Comparison of ENCODE assay signal across 23 mouse cellular contexts in the genomic region with DNA sequence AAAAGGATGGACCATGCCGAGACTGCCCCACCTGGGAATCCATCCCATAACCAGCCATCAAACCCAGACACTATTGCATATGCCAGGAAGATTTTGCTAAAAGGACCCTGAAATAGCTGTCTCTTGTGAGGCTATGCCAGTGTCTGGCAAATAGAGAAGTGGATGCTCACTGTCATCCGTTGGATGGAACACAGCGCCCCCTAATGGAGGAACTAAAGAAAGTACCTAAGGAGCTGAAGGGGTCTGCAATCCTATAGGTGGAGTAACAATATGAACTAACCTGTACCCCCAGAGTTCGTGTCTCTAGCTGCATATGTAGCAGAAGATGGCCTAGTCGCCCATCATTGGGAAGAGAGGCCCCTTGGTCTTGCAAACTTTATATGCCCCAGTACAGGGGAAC. TPM values are rescaled to one million over a fixed set of nuclear protein-coding genes. Genes with fewer than 3 reads are reported as not detected.
DNase-seq lines count a peak whose midpoint lies in the region; ATAC-seq and TF ChIP-seq lines count a peak whose summit lies in the region.
"Not testable (repeated sequence)": the region's sequence is repeated elsewhere in the genome, so short reads cannot be mapped to it uniquely, and the experiment has no call there.
"Had no signal": no experiment of that assay in that cellular context is flagged by ENCODE, and none has a peak within 500 bp of the region (broad histone marks: within the 10 kb centered on the region; RNA-seq: fewer than 3 reads in every experiment).

No protein-coding gene starts in this region.

- not testable (repeated sequence) for H3K36me3 ChIP-seq in E14TG2a.4 (ENCODE audit: insufficient read depth, low read length); splenic B cell, adult 2 months (ENCODE audit: control insufficient read depth, insufficient read depth, low read length, poor library complexity, severe bottlenecking)

- not testable (repeated sequence) for H3K4me3 ChIP-seq in E14TG2a.4 (replicated peaks; ENCODE audit: low read length); layer of hippocampus, adult 2 months

- H3K9me3 ChIP-seq in E14TG2a.4 (ENCODE audit: low read length), result not testable (repeated sequence)

- in situ Hi-C loops in Patski (cut with MboI; ENCODE audit: low pct_unique_long_range_greater_than_20kb), result not testable (repeated sequence)

- POLR2A ChIA-PET in Patski (lab: Charles Lee), result not testable (repeated sequence)

- not testable (repeated sequence) for H3K27ac ChIP-seq in layer of hippocampus, adult 2 months

- not testable (repeated sequence) for H3K4me1 ChIP-seq in E14TG2a.4 (replicated peaks; ENCODE audit: low read depth, low read length)

- not testable (repeated sequence) for ATAC-seq in Patski

- DNase-seq in 416B (ENCODE audit: low read depth), result peak; percentile 57
- not testable (repeated sequence) for DNase-seq in Patski (ENCODE audit: low read depth, low spot score); layer of hippocampus, adult 2 months (ENCODE audit: low spot score in 2 of 2)
- DNase-seq in c-Kit-positive CD71-positive TER-119-negative erythroid progenitor cells, embryonic 14.5 days (ENCODE audit: low read depth), result peak; percentile 15
- DNase-seq in natural killer cell, adult 2 months (ENCODE audit: low spot score in 2 of 2), result peak; percentile 5 to 58
- DNase-seq in splenic B cell, adult 2 months (ENCODE audit: low read depth, low spot score), result peak; percentile 77
- peak; percentile 34 for DNase-seq in thymus, postnatal 25 days

- H3K27me3 ChIP-seq in E14TG2a.4 (ENCODE audit: insufficient read depth, low read length); Patski; splenic B cell, adult 2 months (ENCODE audit: control insufficient read depth, insufficient read depth, low read length, poor library complexity, severe bottlenecking): not testable (repeated sequence)

- CTCF ChIA-PET in Patski (lab: Charles Lee), result not testable (repeated sequence)

- peak; percentile 48 for TF ChIP-seq CTCF in E14TG2a.4 (conservative IDR thresholded peaks at IDR 0.05; ENCODE audit: low read length)
- TF ChIP-seq CTCF in Patski (IDR thresholded peaks at IDR 0.05), result peak; percentile 49
- peak; percentile 27 for TF ChIP-seq CTCF in layer of hippocampus, adult 2 months (conservative IDR thresholded peaks at IDR 0.05)

RNA-seq across cellular contexts. Expression of gene Chil5, which starts 35.1 kb away (rescaled TPM):
- polyA plus RNA-seq in Patski (2021), result not detected
- total RNA-seq in layer of hippocampus, adult 2 months (2021), result not detected
- total RNA-seq: adrenal gland, postnatal 36 days; common myeloid progenitor, adult 5-6 weeks; gastrocnemius, adult 8-10 months; heart, adult 18-20 months; heart, postnatal 25 days; layer of hippocampus, adult 8-10 months; left cerebral cortex, postnatal 25 days had no signal
- polyA plus RNA-seq: embryonic facial prominence, embryonic 11.5 days; forebrain, embryonic 12.5 days; hindbrain, embryonic 13.5 days; intestine, embryonic 14.5 days; midbrain, embryonic 14.5 days; neural tube, embryonic 15.5 days had no signal

RNA-seq across cellular contexts. Expression of gene Chia1, which starts 45.3 kb away (rescaled TPM):
- not detected for polyA plus RNA-seq in Patski (2021)
- under 1 TPM; 0.42 to 0.87 TPM for total RNA-seq in layer of hippocampus, adult 2 months (2021)
- total RNA-seq: adrenal gland, postnatal 36 days; common myeloid progenitor, adult 5-6 weeks; heart, adult 18-20 months; heart, postnatal 25 days had no signal
- polyA plus RNA-seq: embryonic facial prominence, embryonic 11.5 days; forebrain, embryonic 12.5 days; intestine, embryonic 14.5 days; liver, embryonic 15.5 days had no signal

RNA-seq across cellular contexts. Expression of gene Pifo, which starts 53.3 kb away (rescaled TPM):
- not detected for polyA plus RNA-seq in Patski (2021)
- under 1 TPM in 1 of 2 experiments, not detected in 1; 0.72 TPM for total RNA-seq in layer of hippocampus, adult 2 months (2021)
- total RNA-seq: adrenal gland, postnatal 36 days; common myeloid progenitor, adult 5-6 weeks; heart, postnatal 25 days; left cerebral cortex, postnatal 25 days had no signal
- polyA plus RNA-seq: embryonic facial prominence, embryonic 11.5 days; heart, embryonic 13.5 days; intestine, embryonic 14.5 days; liver, embryonic 15.5 days had no signal
